Mouse (Mus musculus) neural tube, embryonic 10.5 days (tissue): Measurements from ENCODE around the gene Wscd1.

Experiments
- DNase-seq: peaks from one replicate; pipeline ENCODE4 v3.0.0-alpha.2; 2017; ENCODE audit warnings: low spot score; ENCODE audit errors: extremely low spot score

Wscd1 gene

GRCm38 (mm10) chr11:71749671-71750070, at the start of gene Wscd1:
Gene Wscd1 (plus strand): TSS chr11:71749920.
- no peak for DNase-seq

GRCm38 (mm10) chr11:71728066-71728465, 21.7 kb upstream of the Wscd1 start:
- no peak for DNase-seq

GRCm38 (mm10) chr11:71729287-71729686, 20.4 kb upstream of the Wscd1 start:
- no peak for DNase-seq

- no peak for DNase-seq
Observed at GRCm38 (mm10) chr11:71733771-71734170, 15.9 kb upstream of the Wscd1 start.

GRCm38 (mm10) chr11:71737106-71737505, 12.6 kb upstream of the Wscd1 start:
- no peak for DNase-seq

DNA sequence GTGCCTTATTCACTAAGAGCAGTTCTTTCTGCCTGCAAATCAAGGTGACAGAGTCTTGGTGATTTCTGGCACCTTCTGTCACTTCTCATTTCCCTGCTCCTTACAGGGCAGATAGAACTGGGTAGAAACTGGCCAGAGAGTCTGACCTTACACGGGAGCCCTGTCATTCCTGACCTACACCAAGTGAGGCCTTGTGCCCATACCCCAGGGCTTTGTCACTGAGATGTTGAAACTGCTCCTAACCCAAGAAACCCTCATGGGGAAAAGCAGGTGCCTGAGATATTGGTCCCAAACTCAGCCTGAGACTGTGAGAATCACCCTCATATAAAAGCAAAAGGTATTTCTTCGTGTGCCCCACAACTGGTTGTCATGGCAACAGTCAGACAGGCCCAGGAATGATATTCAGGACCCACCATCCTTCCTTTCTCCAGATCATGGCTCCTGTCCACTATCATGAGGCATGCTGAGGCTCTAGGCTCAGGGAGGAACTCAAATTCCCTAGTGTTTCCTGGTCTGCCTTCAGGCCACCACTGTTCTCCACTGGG, 11.1 kb upstream of the Wscd1 start:
- no peak for DNase-seq

GRCm38 (mm10) chr11:71745875-71746274, 3.8 kb upstream of the Wscd1 start:
- no peak for DNase-seq

GRCm38 (mm10) chr11:71747719-71748118, 2.0 kb upstream of the Wscd1 start:
- DNase-seq = no peak

DNA sequence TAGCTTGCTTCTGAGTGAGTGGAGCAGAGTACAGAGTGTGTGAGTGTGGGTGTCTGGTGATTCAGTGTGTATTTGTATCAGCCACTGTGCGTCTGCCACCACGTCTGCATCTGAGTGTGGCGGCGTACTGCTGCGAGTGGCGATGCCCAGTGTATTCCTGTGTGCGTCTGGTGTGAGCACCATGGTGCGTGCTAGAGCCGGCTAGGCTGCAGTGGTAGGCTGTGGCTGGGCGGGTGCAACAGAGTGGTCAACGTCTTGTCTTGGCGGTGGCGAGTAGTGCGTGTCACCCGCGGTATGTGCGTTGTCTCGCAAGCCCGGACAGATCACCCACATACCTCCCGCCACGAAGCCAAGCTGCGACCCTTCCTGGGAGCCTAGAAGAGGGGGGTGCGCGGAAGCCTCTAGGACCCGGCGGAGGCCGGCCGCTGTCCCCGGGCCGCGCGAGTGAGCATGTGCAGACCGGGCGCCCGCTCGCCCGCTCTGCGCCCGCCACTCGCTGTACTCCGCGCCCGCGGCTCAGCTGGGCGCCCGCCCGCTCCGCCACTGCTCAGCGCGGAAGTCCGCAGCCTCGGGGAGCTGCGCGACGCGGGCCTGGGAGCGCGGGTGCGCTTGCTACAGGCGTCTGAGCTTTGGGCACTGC, 934 bp downstream of the Wscd1 start:
- DNase-seq = peak; percentile 70

GRCm38 (mm10) chr11:71751174-71751611, 1.5 kb downstream of the Wscd1 start:
- DNase-seq = peak; percentile 64

- no peak for DNase-seq
Observed at GRCm38 (mm10) chr11:71751689-71752088, 2.0 kb downstream of the Wscd1 start.

DNA sequence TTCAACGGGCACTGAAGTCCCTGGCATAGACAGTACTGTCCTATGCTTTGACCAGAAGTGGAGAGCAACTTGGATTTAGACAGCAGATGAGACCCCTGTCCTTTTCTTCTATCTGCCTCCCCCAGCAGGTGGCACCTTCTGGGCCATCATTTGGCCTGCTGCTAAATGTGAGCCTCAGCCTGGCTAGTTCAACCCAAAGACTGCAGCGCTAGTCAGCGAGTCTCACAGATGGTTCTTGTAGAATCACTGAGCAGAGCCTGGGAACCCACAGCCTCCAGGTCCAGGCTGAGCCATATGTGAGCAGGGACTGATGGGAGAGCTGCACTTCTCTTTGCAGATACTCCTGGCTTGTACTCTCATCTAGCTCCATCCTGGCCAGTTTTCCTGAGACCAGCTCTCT, 2.9 kb downstream of the Wscd1 start:
- no peak for DNase-seq

GRCm38 (mm10) chr11:71755115-71755514, 5.4 kb downstream of the Wscd1 start:
- no peak for DNase-seq

DNA sequence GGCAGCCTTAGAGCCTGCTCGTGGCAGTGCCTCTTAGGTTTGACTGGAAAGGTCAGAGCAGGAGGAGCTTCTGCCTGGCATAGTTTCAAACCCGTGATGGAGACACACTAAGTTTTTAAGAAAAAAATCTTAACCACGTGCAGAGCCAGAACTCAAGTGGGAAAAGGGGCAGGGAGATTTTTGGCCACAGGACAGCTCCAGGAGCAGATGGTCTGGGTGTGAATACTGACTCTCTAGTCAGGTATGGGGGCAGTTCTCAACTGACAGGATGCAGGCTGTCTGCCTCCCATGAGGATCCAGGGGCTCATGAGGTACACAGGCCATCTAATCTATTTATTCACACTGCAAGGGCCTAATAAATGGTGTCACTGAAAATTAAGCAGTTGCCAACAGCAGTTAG, 6.6 kb downstream of the Wscd1 start:
- DNase-seq = no peak

DNA sequence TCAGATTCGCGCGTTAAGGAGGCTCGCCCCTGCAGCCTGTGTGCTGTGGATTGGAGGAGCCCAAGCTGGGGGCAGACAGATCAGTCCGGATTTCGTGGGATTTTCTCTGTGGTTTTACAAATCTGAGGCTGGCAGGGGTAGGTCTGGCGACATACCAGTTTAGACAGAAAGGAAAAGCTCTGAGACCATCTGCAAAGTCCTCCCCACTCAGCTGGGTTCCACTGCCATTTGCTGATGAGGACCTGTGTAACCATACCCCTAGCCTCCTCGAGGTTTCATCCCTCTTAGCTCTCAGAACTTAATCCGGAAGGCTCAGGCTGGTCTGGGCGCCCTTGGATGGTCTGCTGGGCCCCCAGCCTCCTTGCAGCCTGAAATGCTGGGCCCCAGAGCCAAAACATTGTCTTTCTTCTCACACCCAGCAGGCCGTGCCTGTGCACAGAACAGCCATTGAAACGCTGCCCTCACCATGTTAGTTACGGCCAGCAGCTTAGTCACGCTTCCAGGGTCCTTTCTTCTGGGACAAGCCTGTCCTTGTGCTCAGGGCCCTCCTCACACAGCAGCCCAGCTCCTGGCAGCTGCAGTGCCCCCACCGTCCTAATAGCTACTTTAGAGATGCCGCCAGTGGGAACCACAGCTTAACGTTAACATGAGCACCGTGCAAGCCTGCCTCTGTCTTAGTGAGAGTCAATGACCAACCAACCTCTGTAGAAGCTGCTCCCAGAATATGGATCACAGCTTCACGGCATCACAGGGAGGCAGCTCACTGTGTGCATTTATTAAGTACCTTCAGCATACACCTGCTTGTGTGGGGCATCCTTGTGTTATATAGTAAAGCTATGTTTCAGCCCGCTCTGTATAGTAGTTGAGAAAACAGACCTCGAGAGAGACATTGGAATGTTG, 8.7 kb downstream of the Wscd1 start:
- peak; percentile 75 for DNase-seq

DNA sequence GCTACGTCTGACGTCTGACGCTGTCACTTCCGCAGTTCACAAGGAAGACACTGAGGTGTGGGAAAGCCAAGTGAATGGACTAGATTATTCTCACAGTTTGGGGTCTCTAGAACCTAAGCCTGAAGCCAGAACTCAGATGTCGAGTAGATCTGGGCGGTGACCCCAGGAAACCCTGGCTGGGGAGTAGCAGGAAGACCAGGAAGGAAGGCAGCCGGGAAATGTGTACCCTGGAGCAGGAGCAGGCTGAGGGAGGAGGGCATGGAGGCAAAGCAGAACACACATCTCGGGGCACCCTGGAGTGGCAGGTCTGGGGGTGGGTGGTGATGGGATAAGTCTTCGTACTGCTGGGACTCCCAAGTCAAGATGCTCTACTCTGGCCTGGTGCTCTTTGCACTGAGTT, 11.3 kb downstream of the Wscd1 start:
- no peak for DNase-seq

DNA sequence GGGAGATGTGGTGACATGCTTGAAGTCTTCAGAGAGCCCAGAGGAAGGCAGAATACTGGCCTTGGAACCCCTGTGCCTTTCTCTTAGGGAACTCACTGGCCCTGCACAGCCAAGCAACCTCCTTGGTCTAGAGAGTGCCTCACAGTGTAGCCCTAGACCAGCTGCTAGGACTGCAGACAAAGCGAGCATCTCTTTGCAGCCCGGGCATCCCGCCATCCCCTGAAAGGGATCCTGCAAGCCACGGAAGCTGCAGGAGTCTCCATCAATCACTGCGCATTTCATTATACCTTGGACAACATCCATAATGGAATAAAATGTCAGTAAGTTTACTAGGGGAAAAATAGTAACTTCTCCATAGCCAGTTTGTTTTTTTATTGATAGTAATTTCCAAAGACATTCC, 13.4 kb downstream of the Wscd1 start:
- DNase-seq = no peak

GRCm38 (mm10) chr11:71763651-71764275, 14.0 kb downstream of the Wscd1 start:
- no peak for DNase-seq

DNA sequence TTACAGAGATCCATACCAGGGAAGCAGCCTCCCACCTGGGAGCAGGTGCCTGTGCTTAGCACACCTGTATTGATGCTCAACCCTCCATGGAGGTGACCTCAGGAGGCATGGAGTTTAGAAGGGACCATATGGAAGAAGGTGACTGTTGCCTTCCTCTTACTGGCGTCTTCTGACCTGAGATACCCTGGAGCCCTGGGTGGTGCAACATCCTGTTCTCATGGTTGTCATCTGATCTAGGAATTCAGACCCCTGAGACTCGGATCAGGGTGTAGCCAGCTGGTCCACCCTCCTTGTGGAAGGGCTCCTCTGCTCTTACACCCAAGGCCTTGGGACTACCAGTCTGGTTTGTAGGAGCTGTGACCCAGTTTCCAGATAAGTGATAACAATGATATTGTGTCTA, 15.0 kb downstream of the Wscd1 start:
- no peak for DNase-seq

DNA sequence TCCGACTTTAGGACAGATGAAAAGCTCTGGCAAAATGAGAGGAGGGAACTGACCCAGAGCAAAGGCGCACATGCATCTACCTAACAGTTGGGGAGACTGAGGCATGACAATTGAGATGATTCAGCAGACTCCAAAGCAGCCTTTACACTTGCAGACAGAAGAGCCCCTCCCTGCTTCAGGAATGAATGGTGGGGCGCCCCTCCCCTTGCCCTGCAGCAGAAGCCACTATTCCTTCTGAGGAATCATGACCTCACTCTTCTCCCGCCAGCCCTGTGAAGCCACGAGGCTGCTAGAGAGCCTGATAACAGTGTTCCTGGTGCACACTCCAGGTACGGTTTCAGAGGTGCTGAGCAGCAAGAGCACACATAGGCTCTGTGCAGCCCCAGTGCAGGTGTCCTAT, 15.6 kb downstream of the Wscd1 start:
- DNase-seq = no peak

- no peak for DNase-seq
Observed at GRCm38 (mm10) chr11:71766380-71766779, 16.7 kb downstream of the Wscd1 start.

DNA sequence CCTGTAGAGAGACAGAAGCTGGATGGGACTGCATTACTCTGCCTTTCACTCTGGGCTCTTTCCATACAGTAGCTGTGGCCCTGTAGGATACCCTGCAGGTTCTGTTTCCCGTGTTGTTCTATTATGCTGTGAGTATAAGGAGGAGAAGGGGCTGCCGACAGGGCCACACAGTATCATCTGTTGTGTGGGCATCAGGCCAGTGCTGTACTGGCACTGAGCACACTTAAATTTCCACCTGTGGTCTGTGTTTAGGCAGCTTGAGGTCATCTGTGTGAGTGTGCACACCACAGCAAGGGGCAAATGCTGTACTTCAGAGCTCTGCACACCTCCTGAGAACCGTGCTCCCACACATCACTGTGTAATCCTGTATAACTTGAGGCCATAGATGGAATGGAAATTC, 18.0 kb downstream of the Wscd1 start:
- no peak for DNase-seq
